Mouse (Mus musculus) MEL (cell line): ENCODE measurements around the gene St7. TPM values are rescaled to one million over a fixed set of nuclear protein-coding genes. Genes with fewer than 3 reads are reported as not detected.

ENCODE experiments used
- DNase-seq: peaks from one replicate; pipeline ENCODE4 v3.0.0; 2011; ENCODE audit warnings: low read depth, low spot score
- H3K27ac ChIP-seq: 2 replicates; pipeline ENCODE4 v1.5.1; 2012; ENCODE audit warnings: low read depth, mild to moderate bottlenecking, control low read depth, low read length, moderate library complexity; ENCODE audit not compliant: control insufficient read depth
- H3K27me3 ChIP-seq, 2 experiments: fragments of 150-350 bp in 1 of 2; sonication (generic) in 1 of 2; 2 replicates each; pipeline ENCODE4 v1.6.1; 2012; ENCODE audit warnings: low read length in 2 of 2, mild to moderate bottlenecking in 2 of 2, improper control_type of control experiment in 1 of 2, moderate library complexity in 1 of 2; ENCODE audit not compliant: insufficient read depth in 2 of 2, control insufficient read depth in 1 of 2
- H3K36me3 ChIP-seq, 2 experiments: 2 replicates each; pipeline ENCODE4 v1.6.1; 2012 to 2014; ENCODE audit warnings: low read length in 2 of 2, improper control_type of control experiment in 1 of 2, inconsistent platforms in 1 of 2, mild to moderate bottlenecking in 1 of 2; ENCODE audit not compliant: insufficient read depth in 2 of 2, control insufficient read depth in 1 of 2
- H3K4me1 ChIP-seq, 2 experiments: fragments of 150-350 bp in 1 of 2; sonication (generic) in 1 of 2; 2 replicates each; pipeline ENCODE4 v1.6.1; 2012; ENCODE audit warnings: low read length in 2 of 2, improper control_type of control experiment in 1 of 2, mild to moderate bottlenecking in 1 of 2; ENCODE audit not compliant: insufficient read depth in 2 of 2, control insufficient read depth in 1 of 2
- H3K4me3 ChIP-seq, 2 experiments: fragments of 150-350 bp in 1 of 2; sonication (generic) in 1 of 2; 2 replicates each; pipeline ENCODE4 v1.5.1; 2012; ENCODE audit warnings: low read depth in 2 of 2, low read length in 2 of 2, mild to moderate bottlenecking in 2 of 2, moderate library complexity in 2 of 2, control low read depth in 1 of 2, improper control_type of control experiment in 1 of 2; ENCODE audit not compliant: control insufficient read depth in 1 of 2, insufficient read depth in 1 of 2
- H3K79me2 ChIP-seq: 2 replicates; pipeline ENCODE4 v1.6.1; 2012; ENCODE audit warnings: mild to moderate bottlenecking, low read length, moderate library complexity; ENCODE audit not compliant: control insufficient read depth, poor library complexity, insufficient read depth
- H3K9ac ChIP-seq: 2 replicates; pipeline ENCODE4 v1.6.1; 2012; ENCODE audit warnings: low read depth, mild to moderate bottlenecking, control low read depth, low read length, moderate library complexity; ENCODE audit not compliant: control insufficient read depth, poor library complexity, severe bottlenecking
- H3K9me3 ChIP-seq: fragments of 150-350 bp; sonication (generic); replicated peaks from 2 replicates; pipeline ENCODE4 v1.6.1; 2012; ENCODE audit warnings: mild to moderate bottlenecking, low read length, improper control_type of control experiment, moderate library complexity; ENCODE audit not compliant: insufficient read depth
- CHD1 ChIP-seq: IDR thresholded peaks from 2 replicates; pipeline ENCODE4 v1.6.1; 2012; ENCODE audit warnings: low read depth, mild to moderate bottlenecking, inconsistent platforms, low read length, improper control_type of control experiment
- CHD2 ChIP-seq: IDR thresholded peaks from 2 replicates; pipeline ENCODE4 v1.6.1; 2011; ENCODE audit warnings: low read length, improper control_type of control experiment
- CTCF ChIP-seq, 3 experiments: IDR thresholded peaks in 2 of 3; conservative IDR thresholded peaks in 1 of 3; 2 replicates each; pipeline ENCODE4 v1.5.1; 2011 to 2012; ENCODE audit warnings: low read length in 3 of 3, low read depth in 2 of 3, mild to moderate bottlenecking in 2 of 3, improper control_type of control experiment in 1 of 3, inconsistent platforms in 1 of 3, mixed read lengths in 1 of 3, moderate library complexity in 1 of 3; ENCODE audit not compliant: control insufficient read depth in 1 of 3, insufficient read depth in 1 of 3, poor library complexity in 1 of 3, severe bottlenecking in 1 of 3
- ETS1 ChIP-seq: IDR thresholded peaks from 2 replicates; pipeline ENCODE4 v1.6.1; 2012; ENCODE audit warnings: low read depth, mild to moderate bottlenecking, inconsistent platforms, low read length, improper control_type of control experiment, moderate library complexity
- GATA1 ChIP-seq: IDR thresholded peaks from 2 replicates; pipeline ENCODE4 v1.6.1; 2011; ENCODE audit warnings: low read depth, low read length, improper control_type of control experiment
- HCFC1 ChIP-seq: IDR thresholded peaks from 2 replicates; pipeline ENCODE4 v1.6.1; 2012; ENCODE audit warnings: low read depth, mild to moderate bottlenecking, inconsistent platforms, low read length, improper control_type of control experiment, moderate library complexity
- JUND ChIP-seq: IDR thresholded peaks from 2 replicates; pipeline ENCODE4 v1.6.1; 2011; ENCODE audit warnings: low read depth, mild to moderate bottlenecking, improper control_type of control experiment, low read length
- MAX ChIP-seq: IDR thresholded peaks from 2 replicates; pipeline ENCODE4 v1.6.1; 2011; ENCODE audit warnings: low read length, improper control_type of control experiment
- MYB ChIP-seq: IDR thresholded peaks from 2 replicates; pipeline ENCODE4 v1.6.1; 2011; ENCODE audit warnings: mild to moderate bottlenecking, low read depth, low read length, improper control_type of control experiment
- MYC ChIP-seq: IDR thresholded peaks from 2 replicates; pipeline ENCODE4 v1.6.1; 2011; ENCODE audit warnings: low read depth, mild to moderate bottlenecking, low read length, improper control_type of control experiment, moderate library complexity
- NELFE ChIP-seq: IDR thresholded peaks from 2 replicates; pipeline ENCODE4 v1.6.1; 2011; ENCODE audit warnings: low read depth, low read length, improper control_type of control experiment
- NRF1 ChIP-seq: IDR thresholded peaks from 2 replicates; pipeline ENCODE4 v1.6.1; 2014; ENCODE audit warnings: low read depth, mild to moderate bottlenecking, inconsistent platforms, low read length, improper control_type of control experiment, moderate library complexity; ENCODE audit not compliant: poor library complexity, insufficient read depth, severe bottlenecking
- POLR2A ChIP-seq, 2 experiments: IDR thresholded peaks; 2 replicates each; pipeline ENCODE4 v1.6.1; 2011 to 2012; ENCODE audit warnings: low read length in 2 of 2, mild to moderate bottlenecking in 2 of 2, control low read depth in 1 of 2, improper control_type of control experiment in 1 of 2, low read depth in 1 of 2, moderate library complexity in 1 of 2; ENCODE audit not compliant: control insufficient read depth in 1 of 2, insufficient read depth in 1 of 2, poor library complexity in 1 of 2
- POLR2AphosphoS2 ChIP-seq: IDR thresholded peaks from 2 replicates; pipeline ENCODE4 v1.6.1; 2011; ENCODE audit warnings: low read length, improper control_type of control experiment
- RAD21 ChIP-seq: IDR thresholded peaks from 2 replicates; pipeline ENCODE4 v1.6.1; 2011; ENCODE audit warnings: mild to moderate bottlenecking, low read depth, low read length, improper control_type of control experiment
- SMC3 ChIP-seq: IDR thresholded peaks from 2 replicates; pipeline ENCODE4 v1.6.1; 2011; ENCODE audit warnings: low read depth, low read length, improper control_type of control experiment
- TBP ChIP-seq: IDR thresholded peaks from 2 replicates; pipeline ENCODE4 v1.8.0; 2011; ENCODE audit warnings: low read depth, low read length, improper control_type of control experiment
- UBTF ChIP-seq: IDR thresholded peaks from 2 replicates; pipeline ENCODE4 v1.6.1; 2012; ENCODE audit warnings: low read depth, mild to moderate bottlenecking, inconsistent platforms, low read length, improper control_type of control experiment, moderate library complexity, borderline replicate concordance; ENCODE audit not compliant: insufficient read depth
- USF2 ChIP-seq, 2 experiments: IDR thresholded peaks; 2 replicates each; pipeline ENCODE4 v1.6.1; 2011 to 2012; ENCODE audit warnings: improper control_type of control experiment in 2 of 2, low read length in 2 of 2, borderline replicate concordance in 1 of 2, inconsistent platforms in 1 of 2, low read depth in 1 of 2, mild to moderate bottlenecking in 1 of 2; ENCODE audit not compliant: insufficient read depth in 1 of 2
- ZC3H11A ChIP-seq: IDR thresholded peaks from 2 replicates; pipeline ENCODE4 v1.6.1; 2012; ENCODE audit warnings: low read depth, mild to moderate bottlenecking, inconsistent platforms, low read length, improper control_type of control experiment
- polyA plus RNA-seq, 2 experiments: library from polyadenylated mRNA; stranded (reverse) in 1 of 2; unstranded in 1 of 2; fragments of >175 nt in 1 of 2; fragments of >200 nt in 1 of 2; gene quantifications; 2 replicates each; pipeline versions ENCODE4 v1.2.1 to v1.2.4; 2012; ENCODE audit warnings: low replicate concordance in 2 of 2, low read depth in 1 of 2; ENCODE audit not compliant: insufficient read length in 2 of 2, insufficient read depth in 1 of 2, missing spikeins in 1 of 2
- total RNA-seq: library from RNA; depleted of rRNA; stranded (reverse); fragments of 300-350 nt; gene quantifications from 2 replicates; pipeline ENCODE4 v1.2.3, GENCODE M21; 2012

Gene St7
- total and polyA plus RNA-seq, 3 experiments, result 34.4 to 48.5 TPM; not detected in 1

DNA sequence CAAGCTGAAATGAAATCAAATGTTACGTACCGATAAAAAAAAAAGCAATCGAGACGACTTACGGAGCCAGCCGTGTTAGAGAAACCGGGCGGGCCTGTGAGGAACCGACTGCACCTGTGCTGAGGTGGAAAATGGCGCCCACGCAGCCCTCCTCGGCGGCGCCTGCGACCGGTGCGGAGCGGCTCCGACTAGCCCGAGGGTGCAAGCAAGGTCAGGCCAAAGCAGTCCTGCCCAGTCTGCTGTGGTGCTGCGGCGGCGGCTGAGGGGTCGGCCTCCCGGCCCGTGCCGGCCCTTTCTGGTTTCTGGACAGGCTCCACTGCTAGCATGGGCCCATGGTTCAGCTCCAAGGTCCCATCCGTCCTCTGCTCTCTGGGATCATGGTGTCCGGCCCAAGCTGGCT is 147.7 kb downstream of the St7 start:
- Histone ChIP-seq H3K9me3 (no peaks in the 10 kb centered on the region), H3K79me2 (no peaks in the 10 kb centered on the region), H3K9ac (no peak overlapping the region), H3K36me3 (peaks cover under 1 to 5% of the 10 kb centered on the region in 2 experiments; a peak in 3 of 4 replicates), H3K4me1 (peaks cover 0 to 4% of the 10 kb centered on the region in 2 experiments; a peak in 2 of 4 replicates), H3K27ac (no peak overlapping the region), H3K27me3 (no peaks in the 10 kb centered on the region), H3K4me3 (no peak overlapping the region)
- no peak for DNase-seq
- TF ChIP-seq UBTF (no peak), CHD1 (no peak), NELFE (no peak), USF2 (IDR thresholded peaks at IDR 0.05; ENCODE audit: borderline replicate concordance in 1 of 2, insufficient read depth in 1 of 2, low read depth in 1 of 2, low read length in 2 of 2) (no peak), MYB (no peak), MAX (no peak), CHD2 (no peak), POLR2AphosphoS2 (no peak), MYC (no peak), JUND (no peak), POLR2A (IDR thresholded peaks at IDR 0.05; ENCODE audit: control insufficient read depth in 1 of 2, insufficient read depth in 1 of 2, low read depth in 1 of 2, low read length in 2 of 2, poor library complexity in 1 of 2) (no peak), ZC3H11A (no peak)

DNA sequence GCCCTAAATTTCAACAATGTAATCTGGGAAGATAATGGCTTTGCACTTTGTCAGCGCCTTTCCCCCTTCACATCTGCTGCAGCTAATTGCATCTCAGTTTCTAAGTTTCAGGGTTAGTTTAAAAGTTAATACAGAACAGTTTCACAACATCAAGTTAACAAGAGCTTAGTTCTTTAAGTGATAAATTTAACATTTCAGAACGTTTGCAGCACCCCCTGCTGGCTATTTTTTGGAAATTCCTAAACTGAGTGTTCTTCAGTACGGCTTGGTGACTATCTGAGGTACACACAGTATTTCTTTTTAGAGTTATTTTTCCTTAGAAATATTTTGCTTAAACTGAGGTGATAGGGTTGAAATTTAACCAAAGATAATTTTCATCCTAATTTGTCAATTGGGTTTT is 150.0 kb downstream of the St7 start:
- TF ChIP-seq GATA1 (0 out of 2 replicates have a peak, but pooled peaks have one; percentile 36), ETS1 (no peak), NRF1 (no peak), MYC (no peak), SMC3 (peak; percentile 86), TBP (no peak), CTCF (IDR thresholded peaks at IDR 0.05 in 2 of 3, conservative IDR thresholded peaks at IDR 0.05 in 1 of 3; ENCODE audit: control insufficient read depth in 1 of 3, insufficient read depth in 1 of 3, low read depth in 2 of 3, low read length in 3 of 3, poor library complexity in 1 of 3, severe bottlenecking in 1 of 3) (peak in 2 of 3 experiments; percentile 36 to 82; a peak in 3 of 6 replicates), HCFC1 (no peak), RAD21 (peak; percentile 88), ZC3H11A (peak; percentile 72)
- Histone ChIP-seq H3K9ac (no peak overlapping the region), H3K79me2 (no peaks in the 10 kb centered on the region), H3K4me1 (no peaks in the 10 kb centered on the region), H3K9me3 (no peaks in the 10 kb centered on the region), H3K27me3 (no peaks in the 10 kb centered on the region), H3K4me3 (no peak overlapping the region), H3K36me3 (peaks cover 3 to 4% of the 10 kb centered on the region in 2 experiments; a peak in 3 of 4 replicates), H3K27ac (no peak overlapping the region)
- DNase-seq, result peak; percentile 75
